Mouse (Mus musculus): ENCODE measurements around the gene Myh15. TPM values are rescaled to one million over a fixed set of nuclear protein-coding genes. Genes with fewer than 3 reads are reported as not detected.

The Myh15 gene
- 0.08 and 0.10 TPM in 2 replicates for polyA plus RNA-seq (2015; fragmentation: Nextera tagmentation; extraction: Ambion mirVana)

DNA sequence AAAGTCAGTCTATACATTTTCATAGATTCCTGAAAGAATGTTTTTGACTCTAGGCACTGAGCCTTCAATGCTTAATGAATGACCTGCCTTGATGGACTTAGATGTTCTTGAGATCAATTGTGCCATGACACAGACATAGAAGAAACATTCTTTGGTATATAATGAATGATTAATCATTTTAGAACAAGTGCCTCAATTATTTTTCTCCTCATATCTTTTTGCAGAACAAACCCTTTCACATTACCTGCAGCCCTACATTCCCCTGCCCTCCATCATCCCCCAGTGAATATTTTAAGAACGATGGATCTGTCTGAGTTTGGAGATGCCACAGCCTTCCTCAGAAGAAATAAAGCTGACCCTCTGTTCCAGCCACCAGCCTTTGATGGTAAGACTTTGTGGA is at the start of gene Myh15:
TSS of gene Myh15 (plus strand) at position 301 of the 400 bp plus-strand sequence.

Other genes starting within 250 kb of the Myh15 start
- not detected in 2 replicates for gene Retnlb, start 240.6 kb upstream of the Myh15 start, polyA plus RNA-seq (2015; fragmentation: Nextera tagmentation; extraction: Ambion mirVana)
- gene Retnla, start 214.9 kb upstream of the Myh15 start, polyA plus RNA-seq (2015; fragmentation: Nextera tagmentation; extraction: Ambion mirVana), result 0.27 TPM in 1 of 2 replicates, not detected in the other
- gene Retnlg, start 184.9 kb upstream of the Myh15 start, polyA plus RNA-seq (2015; fragmentation: Nextera tagmentation; extraction: Ambion mirVana), result 0.57 and 3.7 TPM in 2 replicates
- gene Dzip3, start 63.3 kb upstream of the Myh15 start, polyA plus RNA-seq (2015; fragmentation: Nextera tagmentation; extraction: Ambion mirVana), result 48.5 and 51.5 TPM in 2 replicates
- 2.2 and 2.5 TPM in 2 replicates for gene Cip2a, start 63.3 kb upstream of the Myh15 start, polyA plus RNA-seq (2015; fragmentation: Nextera tagmentation; extraction: Ambion mirVana)